Mouse (Mus musculus) lung, postnatal 0 days (tissue): Measurements from ENCODE around the gene Morc4.

Experiments
- CTCF ChIP-seq: IDR thresholded peaks from 2 replicates; pipeline ENCODE4 v1.5.1; 2016; ENCODE audit warnings: antibody characterized with exemption, mild to moderate bottlenecking
- EP300 ChIP-seq: IDR thresholded peaks from 2 replicates; pipeline ENCODE4 v1.6.1; 2016; ENCODE audit warnings: antibody characterized with exemption, mild to moderate bottlenecking, control low read depth

GRCm38 (mm10) chrX:139832464-139832863 is 39.0 kb downstream of the Morc4 start:
- TF ChIP-seq CTCF (peak; percentile 85), EP300 (no peak)
